9 mouse cellular contexts compared by ENCODE assay signal in genomic region chr14:25708451-25708850, GRCm38 (mm10). TPM values are rescaled to one million over a fixed set of nuclear protein-coding genes. Genes with fewer than 3 reads are reported as not detected.
DNase-seq lines count a peak whose midpoint lies in the region; ATAC-seq lines count a peak whose summit lies in the region.
"Had no signal": no experiment of that assay in that cellular context is flagged by ENCODE, and none has a peak within 500 bp of the region (broad histone marks: within the 10 kb centered on the region; RNA-seq: fewer than 3 reads in every experiment).

No protein-coding gene starts in this region.

- H3K36me3 ChIP-seq in heart, embryonic 13.5 days, result no peaks in the 10 kb centered on the region
- no peaks in the 10 kb centered on the region for H3K36me3 ChIP-seq in limb, embryonic 11.5 days (ENCODE audit: control insufficient read depth, insufficient read depth, low read length)
- no peaks in the 10 kb centered on the region for H3K36me3 ChIP-seq in neural tube, embryonic 15.5 days
- H3K36me3 ChIP-seq: neural tube, embryonic 12.5 days had no signal

- H3K4me2 ChIP-seq in heart, embryonic 13.5 days, result no peak overlapping the region
- no peak overlapping the region for H3K4me2 ChIP-seq in limb, embryonic 11.5 days (ENCODE audit: low read depth, severe bottlenecking)
- no peak overlapping the region for H3K4me2 ChIP-seq in neural tube, embryonic 15.5 days
- H3K4me2 ChIP-seq: neural tube, embryonic 12.5 days had no signal

- peaks cover 55% of the 10 kb centered on the region for H3K4me1 ChIP-seq in heart, embryonic 13.5 days
- H3K4me1 ChIP-seq in limb, embryonic 11.5 days (ENCODE audit: control insufficient read depth, insufficient read depth, low read length), result peaks cover 31% of the 10 kb centered on the region
- peaks cover 12% of the 10 kb centered on the region; the same call in 1 of the 2 replicates for H3K4me1 ChIP-seq in neural tube, embryonic 15.5 days

- peak overlapping the region; percentile 94 for H3K27ac ChIP-seq in heart, embryonic 13.5 days (replicated peaks)
- 0 out of 2 replicates have a peak overlapping the region, but pooled peaks have one; percentile 55 for H3K27ac ChIP-seq in limb, embryonic 11.5 days (replicated peaks; ENCODE audit: low read depth, low read length)
- no peak overlapping the region for H3K27ac ChIP-seq in neural tube, embryonic 15.5 days (replicated peaks)
- H3K27ac ChIP-seq: neural tube, embryonic 12.5 days had no signal

- no peaks in the 10 kb centered on the region for H3K27me3 ChIP-seq in heart, embryonic 13.5 days (replicated peaks)
- no peaks in the 10 kb centered on the region for H3K27me3 ChIP-seq in limb, embryonic 11.5 days (ENCODE audit: control insufficient read depth, insufficient read depth, low read length)
- no peaks in the 10 kb centered on the region for H3K27me3 ChIP-seq in neural tube, embryonic 15.5 days (replicated peaks)
- H3K27me3 ChIP-seq: neural tube, embryonic 12.5 days had no signal

- peak; percentile 20 for DNase-seq in embryo, embryonic 9.5 days (ENCODE audit: extremely low spot score)
- DNase-seq in embryo, embryonic 10 days (ENCODE audit: low spot score), result no peak
- DNase-seq in adrenal gland, postnatal 36 days, result peak; percentile 72 to 73
- DNase-seq in limb, embryonic 11.5 days (ENCODE audit: low spot score), result no peak
- no peak for DNase-seq in right cerebral cortex, postnatal 10 days (ENCODE audit: low spot score in 2 of 2)
- no peak for DNase-seq in cerebellum, adult 8-10 months

- no peak for ATAC-seq in heart, embryonic 13.5 days (ENCODE audit: extremely low read depth, insufficient number of reproducible peaks, low FRiP score, low TSS enrichment)
- no peak for ATAC-seq in limb, embryonic 11.5 days (ENCODE audit: insufficient number of reproducible peaks, low FRiP score, low TSS enrichment, low read depth)
- ATAC-seq in neural tube, embryonic 15.5 days (ENCODE audit: low FRiP score), result no peak

- H3K9me3 ChIP-seq in heart, embryonic 13.5 days, result no peaks in the 10 kb centered on the region
- H3K9me3 ChIP-seq in limb, embryonic 11.5 days (ENCODE audit: control insufficient read depth, low read length), result no peaks in the 10 kb centered on the region
- no peaks in the 10 kb centered on the region for H3K9me3 ChIP-seq in neural tube, embryonic 15.5 days (replicated peaks)
- H3K9me3 ChIP-seq: neural tube, embryonic 12.5 days had no signal

- H3K4me3 ChIP-seq in heart, embryonic 13.5 days, result no peak overlapping the region
- H3K4me3 ChIP-seq in limb, embryonic 11.5 days (ENCODE audit: low read depth, low read length), result no peak overlapping the region
- H3K4me3 ChIP-seq in neural tube, embryonic 15.5 days (replicated peaks), result no peak overlapping the region
- H3K4me3 ChIP-seq: neural tube, embryonic 12.5 days had no signal

- 46% methylated on average over 4 of the region's 4 CpGs for WGBS in heart, embryonic 13.5 days
- WGBS in limb, embryonic 11.5 days, result 69% methylated on average over 4 of the region's 4 CpGs
- WGBS in neural tube, embryonic 15.5 days, result 85% methylated on average over 4 of the region's 4 CpGs

- H3K9ac ChIP-seq in heart, embryonic 13.5 days, result peak overlapping the region; percentile 66
- H3K9ac ChIP-seq in limb, embryonic 11.5 days (ENCODE audit: low read length), result no peak overlapping the region
- H3K9ac ChIP-seq in neural tube, embryonic 15.5 days (replicated peaks), result no peak overlapping the region
- H3K9ac ChIP-seq: neural tube, embryonic 12.5 days had no signal

RNA-seq across cellular contexts. Expression of gene Ppif, which starts 14.5 kb away (rescaled TPM):
- total RNA-seq in adrenal gland, postnatal 36 days (2021), result 10 to 100 TPM; 24.4 to 27.7 TPM
- 93.7 and 99.8 TPM in 2 replicates for polyA plus RNA-seq in heart, embryonic 13.5 days (2015; fragmentation: Nextera tagmentation; extraction: Ambion mirVana)
- polyA plus RNA-seq in limb, embryonic 11.5 days (2014; fragmentation: Nextera tagmentation; extraction: Ambion mirVana), result 47.4 and 50.9 TPM in 2 replicates
- polyA plus RNA-seq in neural tube, embryonic 15.5 days (2015; fragmentation: Nextera tagmentation; extraction: Ambion mirVana), result 38.0 and 42.9 TPM in 2 replicates

Comparison
In these comparisons a context has a peak if more than half of its experiments do, and no peak if none do; other contexts are left out.
1. DNase-seq: peak in embryo, embryonic 9.5 days (single experiment) and adrenal gland, postnatal 36 days (2 of 2); none in embryo, embryonic 10 days (single experiment), limb, embryonic 11.5 days (single experiment), right cerebral cortex, postnatal 10 days (0 of 2) and cerebellum, adult 8-10 months (single experiment).